Comparison of ENCODE assay signal across 27 mouse cellular contexts in the genomic region with DNA sequence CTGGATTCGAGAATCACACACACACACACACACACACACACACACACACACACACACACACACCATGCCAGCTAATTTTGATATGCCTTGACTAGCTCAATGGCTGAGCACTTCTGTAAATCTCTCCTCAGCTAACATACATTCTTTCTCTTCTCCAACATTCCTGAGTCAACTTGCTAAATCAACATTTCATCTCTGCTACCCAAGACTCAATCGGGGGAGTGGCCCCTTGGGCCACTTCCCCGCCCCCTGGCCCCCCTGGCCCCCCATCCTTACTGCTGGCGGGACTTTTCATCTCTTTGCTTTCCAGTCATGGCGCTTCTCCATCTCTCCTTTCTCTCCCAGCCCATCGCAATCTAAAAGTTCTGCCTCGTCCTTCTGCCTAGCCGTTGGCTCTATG. TPM values are rescaled to one million over a fixed set of nuclear protein-coding genes. Genes with fewer than 3 reads are reported as not detected.
DNase-seq lines count a peak whose midpoint lies in the region; ATAC-seq lines count a peak whose summit lies in the region.
"Had no signal": no experiment of that assay in that cellular context is flagged by ENCODE, and none has a peak within 500 bp of the region (broad histone marks: within the 10 kb centered on the region; RNA-seq: fewer than 3 reads in every experiment).

No protein-coding gene starts in this region.

- ATAC-seq in intestine, embryonic 14.5 days (replicated peaks; ENCODE audit: low FRiP score, low TSS enrichment, low read depth) = no peak
- no peak for ATAC-seq in intestine, embryonic 15.5 days
- ATAC-seq in lung, embryonic 15.5 days (ENCODE audit: borderline replicate concordance, extremely low read depth, low FRiP score, low TSS enrichment) = peak; percentile 69; the same call in 1 of the 2 replicates
- no peak for ATAC-seq in midbrain, embryonic 11.5 days (ENCODE audit: low FRiP score)
- ATAC-seq: activated CD4-positive, CD25-positive, alpha-beta regulatory T cell, adult 4 months; CD4-positive, CD25-positive, alpha-beta regulatory T cell, adult 4 months; forebrain, embryonic 13.5 days; forebrain, embryonic 15.5 days; Patski had no signal

- WGBS in intestine, embryonic 14.5 days = 40% methylated on average over 8 of the region's 8 CpGs
- 45% methylated on average over 8 of the region's 8 CpGs for WGBS in intestine, embryonic 15.5 days
- WGBS in lung, embryonic 15.5 days = 23% methylated on average over 8 of the region's 8 CpGs
- WGBS in midbrain, embryonic 11.5 days = 51% methylated on average over 8 of the region's 8 CpGs
- 55% methylated on average over 8 of the region's 8 CpGs for WGBS in midbrain, embryonic 10.5 days

- no peak overlapping the region for H3K27ac ChIP-seq in intestine, embryonic 14.5 days (ENCODE audit: low read depth)
- no peak overlapping the region for H3K27ac ChIP-seq in intestine, embryonic 15.5 days
- no peak overlapping the region for H3K27ac ChIP-seq in lung, embryonic 15.5 days
- no peak overlapping the region for H3K27ac ChIP-seq in midbrain, embryonic 11.5 days (ENCODE audit: low read depth, low read length)
- H3K27ac ChIP-seq in midbrain, embryonic 10.5 days (replicated peaks) = no peak overlapping the region
- H3K27ac ChIP-seq: embryonic facial prominence, embryonic 10.5 days; embryonic facial prominence, embryonic 12.5 days; forebrain, embryonic 13.5 days; forebrain, embryonic 15.5 days had no signal

- no peak overlapping the region for H3K4me3 ChIP-seq in intestine, embryonic 14.5 days (ENCODE audit: low read depth, low read length)
- H3K4me3 ChIP-seq in intestine, embryonic 15.5 days (replicated peaks) = no peak overlapping the region
- no peak overlapping the region for H3K4me3 ChIP-seq in lung, embryonic 15.5 days
- no peak overlapping the region for H3K4me3 ChIP-seq in midbrain, embryonic 11.5 days (ENCODE audit: low read depth, low read length)
- H3K4me3 ChIP-seq in midbrain, embryonic 10.5 days = no peak overlapping the region
- H3K4me3 ChIP-seq: embryonic facial prominence, embryonic 10.5 days; embryonic facial prominence, embryonic 12.5 days; forebrain, embryonic 13.5 days; forebrain, embryonic 15.5 days had no signal

- H3K9ac ChIP-seq in intestine, embryonic 14.5 days (ENCODE audit: low read length) = no peak overlapping the region
- H3K9ac ChIP-seq in intestine, embryonic 15.5 days = no peak overlapping the region
- no peak overlapping the region for H3K9ac ChIP-seq in lung, embryonic 15.5 days
- H3K9ac ChIP-seq in midbrain, embryonic 11.5 days (ENCODE audit: low read length) = no peak overlapping the region
- H3K9ac ChIP-seq: embryonic facial prominence, embryonic 12.5 days; forebrain, embryonic 13.5 days; forebrain, embryonic 15.5 days had no signal

- no peaks in the 10 kb centered on the region for H3K36me3 ChIP-seq in intestine, embryonic 14.5 days (ENCODE audit: control insufficient read depth, insufficient read depth, low read length)
- no peaks in the 10 kb centered on the region for H3K36me3 ChIP-seq in intestine, embryonic 15.5 days
- no peaks in the 10 kb centered on the region for H3K36me3 ChIP-seq in lung, embryonic 15.5 days
- H3K36me3 ChIP-seq in midbrain, embryonic 11.5 days (ENCODE audit: control insufficient read depth, insufficient read depth, low read length) = no peaks in the 10 kb centered on the region
- no peaks in the 10 kb centered on the region for H3K36me3 ChIP-seq in midbrain, embryonic 10.5 days
- H3K36me3 ChIP-seq: embryonic facial prominence, embryonic 10.5 days; embryonic facial prominence, embryonic 12.5 days; forebrain, embryonic 15.5 days; G1E had no signal

- H3K4me2 ChIP-seq in intestine, embryonic 14.5 days (ENCODE audit: low read length) = no peak overlapping the region
- H3K4me2 ChIP-seq in intestine, embryonic 15.5 days (replicated peaks) = no peak overlapping the region
- no peak overlapping the region for H3K4me2 ChIP-seq in lung, embryonic 15.5 days
- H3K4me2 ChIP-seq in midbrain, embryonic 11.5 days = no peak overlapping the region
- H3K4me2 ChIP-seq: embryonic facial prominence, embryonic 12.5 days; forebrain, embryonic 13.5 days; forebrain, embryonic 15.5 days had no signal

- H3K4me1 ChIP-seq in intestine, embryonic 14.5 days (replicated peaks; ENCODE audit: control insufficient read depth, insufficient read depth, low read length) = no peaks in the 10 kb centered on the region
- H3K4me1 ChIP-seq in intestine, embryonic 15.5 days (replicated peaks) = no peaks in the 10 kb centered on the region
- H3K4me1 ChIP-seq in lung, embryonic 15.5 days = no peaks in the 10 kb centered on the region
- H3K4me1 ChIP-seq in midbrain, embryonic 11.5 days (ENCODE audit: control insufficient read depth, insufficient read depth, low read length) = peaks cover 6% of the 10 kb centered on the region; the same call in 1 of the 2 replicates
- peaks cover 20% of the 10 kb centered on the region for H3K4me1 ChIP-seq in midbrain, embryonic 10.5 days
- H3K4me1 ChIP-seq: embryonic facial prominence, embryonic 10.5 days; embryonic facial prominence, embryonic 12.5 days; forebrain, embryonic 15.5 days had no signal

- H3K9me3 ChIP-seq in intestine, embryonic 14.5 days (ENCODE audit: control insufficient read depth, low read length) = no peaks in the 10 kb centered on the region
- no peaks in the 10 kb centered on the region for H3K9me3 ChIP-seq in intestine, embryonic 15.5 days
- H3K9me3 ChIP-seq in lung, embryonic 15.5 days = no peaks in the 10 kb centered on the region
- H3K9me3 ChIP-seq in midbrain, embryonic 11.5 days (ENCODE audit: control insufficient read depth, low read length) = no peaks in the 10 kb centered on the region
- no peaks in the 10 kb centered on the region for H3K9me3 ChIP-seq in midbrain, embryonic 10.5 days (replicated peaks)
- H3K9me3 ChIP-seq: embryonic facial prominence, embryonic 10.5 days; embryonic facial prominence, embryonic 12.5 days; forebrain, embryonic 13.5 days; forebrain, embryonic 15.5 days; G1E had no signal

- no peaks in the 10 kb centered on the region for H3K27me3 ChIP-seq in intestine, embryonic 14.5 days (replicated peaks; ENCODE audit: control insufficient read depth, insufficient read depth, low read length)
- H3K27me3 ChIP-seq in intestine, embryonic 15.5 days (replicated peaks) = no peaks in the 10 kb centered on the region
- H3K27me3 ChIP-seq in lung, embryonic 15.5 days = no peaks in the 10 kb centered on the region
- H3K27me3 ChIP-seq in midbrain, embryonic 11.5 days (ENCODE audit: control insufficient read depth, insufficient read depth, low read length) = no peaks in the 10 kb centered on the region
- H3K27me3 ChIP-seq in midbrain, embryonic 10.5 days (ENCODE audit: low read depth, poor library complexity, severe bottlenecking) = no peaks in the 10 kb centered on the region
- H3K27me3 ChIP-seq: CH12.LX; embryonic facial prominence, embryonic 12.5 days; forebrain, embryonic 13.5 days; forebrain, embryonic 15.5 days; Patski had no signal

- DNase-seq in intestine, embryonic 14.5 days (ENCODE audit: low spot score) = peak; percentile 47
- DNase-seq in lung, postnatal 10 days = no peak
- DNase-seq in midbrain, embryonic 11.5 days (ENCODE audit: low spot score, missing footprints) = peak; percentile 69
- no peak for DNase-seq in midbrain, embryonic 10.5 days (ENCODE audit: low spot score)
- DNase-seq: adrenal gland, adult 8-10 months; adrenal gland, postnatal 14 days; adrenal gland, postnatal 36 days; B cell, adult 2 months; cerebellum, adult 11-12 months; cerebellum, adult 2 months; cerebellum, adult 9-10 months; cerebellum, postnatal 10 days; cerebellum, postnatal 25 days had no signal

RNA-seq across cellular contexts. Expression of a gene that starts 13.2 kb away (rescaled TPM):
- not detected in 2 replicates for polyA plus RNA-seq in intestine, embryonic 14.5 days (2014; fragmentation: Nextera tagmentation; extraction: Ambion mirVana)
- polyA plus RNA-seq in intestine, embryonic 15.5 days (2015; fragmentation: Nextera tagmentation; extraction: Ambion mirVana) = not detected in 2 replicates
- polyA plus RNA-seq in lung, embryonic 15.5 days (2015; fragmentation: Nextera tagmentation; extraction: Ambion mirVana) = not detected in 2 replicates
- polyA plus RNA-seq in midbrain, embryonic 11.5 days (2014; fragmentation: Nextera tagmentation; extraction: Ambion mirVana) = not detected in 2 replicates
- not detected in 2 replicates for polyA plus RNA-seq in midbrain, embryonic 10.5 days (2016; fragmentation: Nextera tagmentation; extraction: Ambion mirVana)
- polyA plus RNA-seq: activated CD4-positive, CD25-positive, alpha-beta regulatory T cell, adult 4 months; CD4-positive, CD25-positive, alpha-beta regulatory T cell, adult 4 months; cerebellum, adult 2 months; cortical plate, adult 2 months; embryonic facial prominence, embryonic 10.5 days; embryonic facial prominence, embryonic 12.5 days; embryonic facial prominence, embryonic 14.5 days; forebrain, embryonic 11.5 days; forebrain, embryonic 13.5 days; forebrain, embryonic 15.5 days; G1E; Patski had no signal

RNA-seq across cellular contexts. Expression of a gene that starts 19.0 kb away (rescaled TPM):
- not detected in 2 replicates for polyA plus RNA-seq in intestine, embryonic 14.5 days (2014; fragmentation: Nextera tagmentation; extraction: Ambion mirVana)
- not detected in 2 replicates for polyA plus RNA-seq in intestine, embryonic 15.5 days (2015; fragmentation: Nextera tagmentation; extraction: Ambion mirVana)
- not detected in 2 replicates for polyA plus RNA-seq in lung, embryonic 15.5 days (2015; fragmentation: Nextera tagmentation; extraction: Ambion mirVana)
- not detected in 2 replicates for polyA plus RNA-seq in midbrain, embryonic 11.5 days (2014; fragmentation: Nextera tagmentation; extraction: Ambion mirVana)
- not detected in 2 replicates for polyA plus RNA-seq in midbrain, embryonic 10.5 days (2016; fragmentation: Nextera tagmentation; extraction: Ambion mirVana)
- polyA plus RNA-seq: activated CD4-positive, CD25-positive, alpha-beta regulatory T cell, adult 4 months; CD4-positive, CD25-positive, alpha-beta regulatory T cell, adult 4 months; cerebellum, adult 2 months; cortical plate, adult 2 months; embryonic facial prominence, embryonic 10.5 days; embryonic facial prominence, embryonic 12.5 days; embryonic facial prominence, embryonic 14.5 days; forebrain, embryonic 11.5 days; forebrain, embryonic 13.5 days; forebrain, embryonic 15.5 days; G1E; Patski had no signal

RNA-seq across cellular contexts. Expression of a gene that starts 26.1 kb away (rescaled TPM):
- 35.6 and 39.5 TPM in 2 replicates for polyA plus RNA-seq in intestine, embryonic 14.5 days (2014; fragmentation: Nextera tagmentation; extraction: Ambion mirVana)
- 25.3 and 30.0 TPM in 2 replicates for polyA plus RNA-seq in intestine, embryonic 15.5 days (2015; fragmentation: Nextera tagmentation; extraction: Ambion mirVana)
- 38.1 and 39.5 TPM in 2 replicates for polyA plus RNA-seq in lung, embryonic 15.5 days (2015; fragmentation: Nextera tagmentation; extraction: Ambion mirVana)
- 44.2 and 49.4 TPM in 2 replicates for polyA plus RNA-seq in midbrain, embryonic 11.5 days (2014; fragmentation: Nextera tagmentation; extraction: Ambion mirVana)
- 40.6 and 42.1 TPM in 2 replicates for polyA plus RNA-seq in midbrain, embryonic 10.5 days (2016; fragmentation: Nextera tagmentation; extraction: Ambion mirVana)

Comparison
In these comparisons a context has a peak if more than half of its experiments do, and no peak if none do; other contexts are left out.
1. DNase-seq: peak in intestine, embryonic 14.5 days (single experiment) and midbrain, embryonic 11.5 days (single experiment); none in lung, postnatal 10 days (single experiment) and midbrain, embryonic 10.5 days (single experiment).